Mouse (Mus musculus): ENCODE data around the gene Ush1c. TPM values are rescaled to one million over a fixed set of nuclear protein-coding genes. Genes with fewer than 3 reads are reported as not detected.
A peak's percentile ranks its signal among the peaks of the same experiment; 100 is the strongest.

Gene Ush1c
- polyA plus RNA-seq, 1 experiment from 2014 or later, result 2.1 TPM

DNA sequence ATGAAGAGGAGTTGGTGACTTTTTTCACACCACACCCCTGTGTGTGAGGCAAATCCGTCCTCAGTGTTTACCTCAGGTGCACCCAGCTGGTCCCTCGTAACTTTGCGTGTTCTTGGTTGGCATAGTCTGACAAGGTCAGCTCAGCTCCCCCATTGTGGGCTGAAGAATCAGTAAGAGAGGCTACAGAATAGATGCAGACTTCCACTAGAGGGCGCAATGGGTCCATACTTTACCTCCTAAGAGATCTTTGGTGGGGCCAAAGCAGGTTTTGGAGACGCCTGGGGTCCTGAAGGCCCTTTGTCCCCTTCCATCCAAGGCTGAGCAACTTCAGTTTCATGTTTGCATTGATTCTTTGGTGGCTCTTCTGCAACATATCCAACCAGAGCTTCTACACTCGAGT, 41.6 kb upstream of the Ush1c start:
- Histone ChIP-seq H3K27ac (replicated peaks in 1 of 2; ENCODE audit: control insufficient read depth in 1 of 2, insufficient read depth in 1 of 2, low read depth in 2 of 2, low read length in 2 of 2) (no peak overlapping the region), H3K9ac (ENCODE audit: low read length) (no peak overlapping the region), H3K4me1 (ENCODE audit: control insufficient read depth in 2 of 2, insufficient read depth in 2 of 2, low read length in 2 of 2) (peaks cover 7 to 9% of the 10 kb centered on the region in 2 experiments; a peak in 3 of 4 replicates), H3K4me2 (ENCODE audit: low read length) (no peak overlapping the region), H3K4me3 (ENCODE audit: control insufficient read depth in 1 of 2, insufficient read depth in 1 of 2, low read depth in 1 of 2, low read length in 2 of 2) (no peak overlapping the region), H3K36me3 (ENCODE audit: control insufficient read depth, insufficient read depth, low read length) (no peaks in the 10 kb centered on the region), H3K9me3 (ENCODE audit: control insufficient read depth, low read length) (no peaks in the 10 kb centered on the region), H3K27me3 (ENCODE audit: control insufficient read depth, insufficient read depth, low read length) (peaks cover 34% of the 10 kb centered on the region)
- no peak for ATAC-seq (ENCODE audit: insufficient number of reproducible peaks, insufficient read depth, low FRiP score, low read depth)
- 24% methylated on average over 6 of the region's 6 CpGs for WGBS

DNA sequence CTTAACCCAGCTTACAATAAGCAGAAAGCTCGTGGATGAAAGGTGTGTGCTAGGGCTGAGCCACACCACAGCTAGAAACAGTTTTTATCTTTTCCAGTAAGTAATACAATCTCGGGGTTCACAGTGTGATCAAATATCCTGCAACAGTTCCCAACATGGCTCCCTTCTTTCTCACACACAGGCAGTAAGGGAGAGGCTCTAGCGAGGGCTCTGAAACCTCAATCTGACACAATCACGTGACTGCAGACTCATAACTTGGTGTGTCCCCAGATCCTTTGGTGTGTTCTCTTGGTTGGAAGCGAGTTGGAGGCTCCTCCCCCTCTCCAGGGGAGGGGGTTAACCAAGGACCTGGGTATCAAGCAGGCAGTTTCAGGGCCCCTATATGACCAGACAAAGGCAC, 37.9 kb upstream of the Ush1c start:
- Histone ChIP-seq H3K4me2 (ENCODE audit: low read length) (no peak overlapping the region), H3K9ac (ENCODE audit: low read length) (no peak overlapping the region), H3K36me3 (ENCODE audit: control insufficient read depth, insufficient read depth, low read length) (no peaks in the 10 kb centered on the region), H3K9me3 (ENCODE audit: control insufficient read depth, low read length) (no peaks in the 10 kb centered on the region), H3K27me3 (ENCODE audit: control insufficient read depth, insufficient read depth, low read length) (peaks cover 12% of the 10 kb centered on the region), H3K4me1 (ENCODE audit: control insufficient read depth in 2 of 2, insufficient read depth in 2 of 2, low read length in 2 of 2) (no peaks in the 10 kb centered on the region), H3K27ac (replicated peaks in 1 of 2; ENCODE audit: control insufficient read depth in 1 of 2, insufficient read depth in 1 of 2, low read depth in 2 of 2, low read length in 2 of 2) (no peak overlapping the region), H3K4me3 (ENCODE audit: control insufficient read depth in 1 of 2, insufficient read depth in 1 of 2, low read depth in 1 of 2, low read length in 2 of 2) (no peak overlapping the region)
- ATAC-seq (ENCODE audit: insufficient number of reproducible peaks, insufficient read depth, low FRiP score, low read depth), result no peak
- 65% methylated on average over 5 of the region's 5 CpGs for WGBS

DNA sequence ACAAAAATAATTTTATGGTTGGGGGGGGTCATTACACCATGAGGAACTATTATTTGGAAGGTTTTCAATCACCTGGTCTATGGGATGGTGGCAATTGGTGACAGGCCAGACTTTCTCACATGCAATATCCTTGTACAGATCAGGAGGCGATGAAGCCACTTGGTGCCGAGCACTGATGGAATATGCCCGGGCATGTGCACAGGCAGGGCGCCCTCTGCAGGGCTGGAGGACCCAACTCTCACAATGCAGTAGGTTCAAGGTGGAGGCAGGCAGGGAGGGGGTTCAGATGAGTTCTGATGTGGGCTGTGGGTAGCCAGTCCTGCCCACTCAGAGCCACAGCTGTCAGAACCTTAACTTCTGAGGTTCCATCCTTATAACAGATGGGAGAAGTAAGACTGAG, 13.5 kb upstream of the Ush1c start:
- Histone ChIP-seq H3K36me3 (ENCODE audit: control insufficient read depth, insufficient read depth, low read length) (no peaks in the 10 kb centered on the region), H3K27ac (replicated peaks in 1 of 2; ENCODE audit: control insufficient read depth in 1 of 2, insufficient read depth in 1 of 2, low read depth in 2 of 2, low read length in 2 of 2) (no peak overlapping the region), H3K4me1 (ENCODE audit: control insufficient read depth in 2 of 2, insufficient read depth in 2 of 2, low read length in 2 of 2) (peaks cover 4 to 6% of the 10 kb centered on the region in 2 experiments; a peak in 2 of 4 replicates), H3K4me2 (ENCODE audit: low read length) (no peak overlapping the region), H3K27me3 (ENCODE audit: control insufficient read depth, insufficient read depth, low read length) (peaks cover 6% of the 10 kb centered on the region; the same call in 1 of the 2 replicates), H3K9me3 (ENCODE audit: control insufficient read depth, low read length) (no peaks in the 10 kb centered on the region), H3K4me3 (ENCODE audit: control insufficient read depth in 1 of 2, insufficient read depth in 1 of 2, low read depth in 1 of 2, low read length in 2 of 2) (no peak overlapping the region), H3K9ac (ENCODE audit: low read length) (no peak overlapping the region)
- ATAC-seq (ENCODE audit: insufficient number of reproducible peaks, insufficient read depth, low FRiP score, low read depth), result no peak
- whole genome bisulfite sequencing, result 77% methylated on average over 4 of the region's 4 CpGs

DNA sequence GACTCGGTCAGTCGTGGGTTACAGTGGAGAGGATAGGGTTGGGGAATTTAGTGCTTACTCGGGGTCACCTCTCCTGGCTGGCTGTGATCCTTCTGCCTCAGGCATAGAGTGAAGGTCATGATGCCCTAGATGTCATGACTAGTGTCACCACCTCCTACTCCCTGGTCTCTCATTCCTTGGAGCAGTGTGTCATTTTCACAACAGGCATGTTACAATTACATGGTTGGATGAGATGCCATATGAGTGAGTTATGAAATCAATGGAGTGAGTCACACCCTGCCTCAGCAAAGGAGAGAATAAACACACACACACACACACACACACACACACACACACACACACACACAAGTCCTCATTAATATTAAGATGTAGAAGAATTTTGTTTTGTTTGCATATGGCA, 9.3 kb upstream of the Ush1c start:
- H3K4me1 ChIP-seq (ENCODE audit: control insufficient read depth in 2 of 2, insufficient read depth in 2 of 2, low read length in 2 of 2), result peaks cover 0 to 2% of the 10 kb centered on the region in 2 experiments; a peak in 1 of 4 replicates
- H3K27me3 ChIP-seq (ENCODE audit: control insufficient read depth, insufficient read depth, low read length), result peaks cover 2% of the 10 kb centered on the region; the same call in 1 of the 2 replicates
- no peak for ATAC-seq (ENCODE audit: insufficient number of reproducible peaks, insufficient read depth, low FRiP score, low read depth)
- WGBS, result 77% methylated on average over 3 of the region's 3 CpGs
- H3K4me3 ChIP-seq (ENCODE audit: control insufficient read depth in 1 of 2, insufficient read depth in 1 of 2, low read depth in 1 of 2, low read length in 2 of 2), result no peak overlapping the region
- H3K4me2 ChIP-seq (ENCODE audit: low read length), result no peak overlapping the region
- H3K9ac ChIP-seq (ENCODE audit: low read length), result no peak overlapping the region
- H3K9me3 ChIP-seq (ENCODE audit: control insufficient read depth, low read length), result no peaks in the 10 kb centered on the region
- no peak overlapping the region for H3K27ac ChIP-seq (replicated peaks in 1 of 2; ENCODE audit: control insufficient read depth in 1 of 2, insufficient read depth in 1 of 2, low read depth in 2 of 2, low read length in 2 of 2)
- H3K36me3 ChIP-seq (ENCODE audit: control insufficient read depth, insufficient read depth, low read length), result no peaks in the 10 kb centered on the region

DNA sequence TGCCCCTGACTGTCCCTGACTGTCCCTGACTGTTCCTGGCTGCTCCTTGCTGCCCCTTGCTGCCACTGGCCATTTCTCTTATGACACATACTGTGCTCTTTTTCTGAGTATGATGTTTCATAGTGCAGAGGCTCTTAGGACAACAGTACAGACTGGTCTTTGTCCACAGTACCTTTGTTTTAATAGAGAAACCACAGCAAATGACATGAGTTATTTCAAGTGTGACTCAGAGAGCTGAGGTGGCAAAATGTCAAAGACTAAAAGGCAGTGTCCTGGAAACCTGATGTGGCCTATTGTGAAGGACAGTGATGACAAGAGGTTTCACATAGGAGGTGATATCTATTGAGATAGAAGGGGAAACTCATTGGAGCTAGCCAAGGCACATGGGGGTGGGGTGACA, 8.6 kb upstream of the Ush1c start:
- Histone ChIP-seq H3K9ac (ENCODE audit: low read length) (no peak overlapping the region), H3K4me1 (ENCODE audit: control insufficient read depth in 2 of 2, insufficient read depth in 2 of 2, low read length in 2 of 2) (peaks cover 0 to 2% of the 10 kb centered on the region in 2 experiments; a peak in 1 of 4 replicates)

DNA sequence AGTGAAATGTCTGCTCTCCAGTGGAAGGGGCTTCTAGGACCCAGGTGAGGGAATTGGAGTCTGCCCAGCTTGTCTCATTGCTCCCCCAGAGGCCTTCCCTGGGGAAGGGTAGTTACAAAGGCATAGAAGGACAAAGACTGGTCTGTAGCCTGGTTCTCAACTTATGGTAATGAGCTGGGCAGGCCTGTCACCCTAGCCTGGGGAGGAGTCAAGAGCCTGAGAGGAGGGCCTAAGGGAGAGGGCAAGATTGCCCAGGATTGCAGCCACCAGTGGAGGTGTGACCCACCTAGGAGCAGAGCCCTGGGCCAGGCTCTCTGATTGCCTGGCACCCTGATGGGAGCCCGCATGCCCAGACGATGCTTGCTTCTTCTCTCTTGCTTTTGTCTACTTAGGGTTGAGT, 2.4 kb upstream of the Ush1c start, which contains the start of gene Otog:
Gene Otog (plus strand): TSS at position 292 of the 400 bp plus-strand sequence.
- H3K4me2 ChIP-seq (ENCODE audit: low read length), result no peak within 1 kb of the TSS
- H3K27me3 ChIP-seq (ENCODE audit: control insufficient read depth, insufficient read depth, low read length), result 0 out of 2 replicates have a peak, but pooled peaks cover 5% of the 10 kb centered on the region
- H3K4me3 ChIP-seq (ENCODE audit: control insufficient read depth in 1 of 2, insufficient read depth in 1 of 2, low read depth in 1 of 2, low read length in 2 of 2), result no peak within 1 kb of the TSS
- H3K4me1 ChIP-seq (ENCODE audit: control insufficient read depth in 2 of 2, insufficient read depth in 2 of 2, low read length in 2 of 2), result peaks cover 6 to 7% of the 10 kb centered on the region in 2 experiments; a peak in 2 of 4 replicates
- no peak within 1 kb of the TSS for H3K9ac ChIP-seq (ENCODE audit: low read length)
- no peak within 1 kb of the TSS for H3K27ac ChIP-seq (replicated peaks in 1 of 2; ENCODE audit: control insufficient read depth in 1 of 2, insufficient read depth in 1 of 2, low read depth in 2 of 2, low read length in 2 of 2)
- ATAC-seq (ENCODE audit: insufficient number of reproducible peaks, insufficient read depth, low FRiP score, low read depth), result no peak
- H3K36me3 ChIP-seq (ENCODE audit: control insufficient read depth, insufficient read depth, low read length), result no peaks in the 10 kb centered on the region
- 56% methylated on average over 2 of the region's 2 CpGs for WGBS
- no peaks in the 10 kb centered on the region for H3K9me3 ChIP-seq (ENCODE audit: control insufficient read depth, low read length)

More for the DNA sequence above, 8.6 kb upstream of the Ush1c start:
- no peak overlapping the region for H3K4me2 ChIP-seq (ENCODE audit: low read length)
- H3K36me3 ChIP-seq (ENCODE audit: control insufficient read depth, insufficient read depth, low read length), result no peaks in the 10 kb centered on the region
- peaks cover 2% of the 10 kb centered on the region; the same call in 1 of the 2 replicates for H3K27me3 ChIP-seq (ENCODE audit: control insufficient read depth, insufficient read depth, low read length)
- no peak overlapping the region for H3K27ac ChIP-seq (replicated peaks in 1 of 2; ENCODE audit: control insufficient read depth in 1 of 2, insufficient read depth in 1 of 2, low read depth in 2 of 2, low read length in 2 of 2)
- H3K4me3 ChIP-seq (ENCODE audit: control insufficient read depth in 1 of 2, insufficient read depth in 1 of 2, low read depth in 1 of 2, low read length in 2 of 2), result no peak overlapping the region
- no peak for ATAC-seq (ENCODE audit: insufficient number of reproducible peaks, insufficient read depth, low FRiP score, low read depth)
- H3K9me3 ChIP-seq (ENCODE audit: control insufficient read depth, low read length), result no peaks in the 10 kb centered on the region

DNA sequence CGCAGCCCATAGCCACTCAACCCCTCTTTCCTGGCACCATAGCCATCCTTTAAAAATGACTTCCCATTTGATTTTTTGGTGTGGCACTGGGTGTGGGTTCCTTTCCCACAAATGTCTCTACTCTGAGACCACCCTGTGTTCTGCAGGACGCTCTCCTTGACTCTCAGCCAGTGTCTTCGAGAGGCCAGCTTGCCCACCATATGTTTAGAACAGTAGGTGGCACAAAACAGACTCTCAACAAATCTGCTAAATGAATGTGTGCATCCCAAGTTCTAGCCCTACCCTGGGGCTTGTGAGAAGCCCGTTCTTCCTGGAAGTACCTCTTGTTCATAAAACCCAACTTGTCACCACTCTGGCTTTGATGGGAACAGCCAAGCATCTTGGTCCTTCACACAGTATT, 1.8 kb upstream of the Ush1c start:
- 80% methylated on average over 4 of the region's 4 CpGs for WGBS
- Histone ChIP-seq H3K9me3 (ENCODE audit: control insufficient read depth, low read length) (no peaks in the 10 kb centered on the region), H3K27ac (replicated peaks in 1 of 2; ENCODE audit: control insufficient read depth in 1 of 2, insufficient read depth in 1 of 2, low read depth in 2 of 2, low read length in 2 of 2) (no peak overlapping the region), H3K27me3 (ENCODE audit: control insufficient read depth, insufficient read depth, low read length) (0 out of 2 replicates have a peak, but pooled peaks cover 5% of the 10 kb centered on the region), H3K36me3 (ENCODE audit: control insufficient read depth, insufficient read depth, low read length) (no peaks in the 10 kb centered on the region), H3K9ac (ENCODE audit: low read length) (no peak overlapping the region), H3K4me2 (ENCODE audit: low read length) (no peak overlapping the region), H3K4me1 (ENCODE audit: control insufficient read depth in 2 of 2, insufficient read depth in 2 of 2, low read length in 2 of 2) (peaks cover 6 to 7% of the 10 kb centered on the region in 2 experiments; a peak in 2 of 4 replicates), H3K4me3 (ENCODE audit: control insufficient read depth in 1 of 2, insufficient read depth in 1 of 2, low read depth in 1 of 2, low read length in 2 of 2) (no peak overlapping the region)
- no peak for ATAC-seq (ENCODE audit: insufficient number of reproducible peaks, insufficient read depth, low FRiP score, low read depth)

DNA sequence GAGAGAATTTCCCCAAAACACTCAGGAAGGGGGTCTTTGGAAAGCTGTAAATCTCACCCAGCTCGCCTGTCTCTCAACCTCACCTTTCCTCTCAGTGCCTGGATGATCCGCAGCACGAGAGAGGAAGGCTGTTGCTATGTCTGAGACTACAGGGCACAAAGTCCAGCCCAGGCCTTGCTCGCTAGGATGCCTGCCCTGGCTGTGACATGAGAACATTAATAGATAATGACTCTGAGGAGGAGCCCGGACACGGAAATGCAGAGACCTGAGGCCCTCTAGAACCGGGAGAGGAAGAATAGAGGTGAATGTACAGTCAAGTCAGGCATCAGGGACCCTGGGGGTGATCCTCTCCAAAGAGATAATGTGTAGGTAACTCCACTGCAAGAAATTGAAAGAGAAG, 1.1 kb downstream of the Ush1c start:
- no peak overlapping the region for H3K27ac ChIP-seq (replicated peaks in 1 of 2; ENCODE audit: control insufficient read depth in 1 of 2, insufficient read depth in 1 of 2, low read depth in 2 of 2, low read length in 2 of 2)
- no peak for ATAC-seq (ENCODE audit: insufficient number of reproducible peaks, insufficient read depth, low FRiP score, low read depth)
- H3K4me2 ChIP-seq (ENCODE audit: low read length), result peak overlapping the region; percentile 37
- H3K36me3 ChIP-seq (ENCODE audit: control insufficient read depth, insufficient read depth, low read length), result no peaks in the 10 kb centered on the region
- H3K9ac ChIP-seq (ENCODE audit: low read length), result no peak overlapping the region
- no peak overlapping the region for H3K4me3 ChIP-seq (ENCODE audit: control insufficient read depth in 1 of 2, insufficient read depth in 1 of 2, low read depth in 1 of 2, low read length in 2 of 2)
- H3K4me1 ChIP-seq (ENCODE audit: control insufficient read depth in 2 of 2, insufficient read depth in 2 of 2, low read length in 2 of 2), result peaks cover 6 to 7% of the 10 kb centered on the region in 2 experiments; a peak in 2 of 4 replicates
- no peaks in the 10 kb centered on the region for H3K9me3 ChIP-seq (ENCODE audit: control insufficient read depth, low read length)
- 0 out of 2 replicates have a peak, but pooled peaks cover 5% of the 10 kb centered on the region for H3K27me3 ChIP-seq (ENCODE audit: control insufficient read depth, insufficient read depth, low read length)
- WGBS, result 41% methylated on average over 7 of the region's 7 CpGs
